Mouse (Mus musculus) ES-E14 (cell line): ENCODE results near the gene Dapl1. TPM values are rescaled to one million over a fixed set of nuclear protein-coding genes. Genes with fewer than 3 reads are reported as not detected.

Source experiments
- DNase-seq: peaks from one replicate; pipeline ENCODE4 v3.0.0-alpha.2; 2013; ENCODE audit warnings: low read depth, low spot score
- H3K27ac ChIP-seq: 2 replicates; pipeline ENCODE4 v1.5.1; 2012; ENCODE audit warnings: low read depth, mild to moderate bottlenecking, low read length, moderate library complexity, mixed read lengths; ENCODE audit not compliant: poor library complexity, insufficient read depth, severe bottlenecking
- H3K36me3 ChIP-seq: 2 replicates; pipeline ENCODE4 v1.6.1; 2012; ENCODE audit warnings: mild to moderate bottlenecking, low read length, moderate library complexity, mixed read lengths; ENCODE audit not compliant: control insufficient read depth, poor library complexity, insufficient read depth, severe bottlenecking
- H3K4me1 ChIP-seq, 2 experiments: fragments of 150-350 bp in 1 of 2; sonication (generic) in 1 of 2; 2 replicates each; pipeline ENCODE4 v1.6.1; 2012; ENCODE audit warnings: low read length in 2 of 2, mild to moderate bottlenecking in 1 of 2, mixed read lengths in 1 of 2; ENCODE audit not compliant: control insufficient read depth in 2 of 2, insufficient read depth in 2 of 2, poor library complexity in 1 of 2
- H3K4me3 ChIP-seq, 2 experiments: fragments of 150-350 bp in 1 of 2; sonication (generic) in 1 of 2; 2 replicates each; pipeline ENCODE4 v1.5.1; 2012; ENCODE audit warnings: low read length in 2 of 2, low read depth in 1 of 2, mild to moderate bottlenecking in 1 of 2, mixed read lengths in 1 of 2; ENCODE audit not compliant: insufficient read depth in 1 of 2, poor library complexity in 1 of 2, severe bottlenecking in 1 of 2
- H3K9ac ChIP-seq: 2 replicates; pipeline ENCODE4 v1.6.1; 2012; ENCODE audit warnings: low read depth, mild to moderate bottlenecking, low read length, mixed read lengths; ENCODE audit not compliant: poor library complexity, insufficient read depth, severe bottlenecking
- H3K9me3 ChIP-seq: fragments of 150-350 bp; sonication (generic); 2 replicates; pipeline ENCODE4 v1.6.1; 2012; ENCODE audit warnings: low read depth, mild to moderate bottlenecking, low read length; ENCODE audit not compliant: control insufficient read depth, insufficient read depth
- CHD2 ChIP-seq: IDR thresholded peaks from 2 replicates; pipeline ENCODE4 v1.6.1; 2014; ENCODE audit warnings: mild to moderate bottlenecking, low read depth, low read length, inconsistent platforms
- HCFC1 ChIP-seq: IDR thresholded peaks from 2 replicates; pipeline ENCODE4 v1.6.1; 2012; ENCODE audit warnings: low read length, inconsistent platforms, borderline replicate concordance; ENCODE audit not compliant: insufficient read depth
- MAFK ChIP-seq: IDR thresholded peaks from 2 replicates; pipeline ENCODE4 v1.6.1; 2014; ENCODE audit warnings: mild to moderate bottlenecking, low read depth, low read length, inconsistent platforms; ENCODE audit not compliant: insufficient read depth
- ZC3H11A ChIP-seq: IDR thresholded peaks from 2 replicates; pipeline ENCODE4 v1.6.1; 2012; ENCODE audit warnings: low read depth, mild to moderate bottlenecking, inconsistent platforms, low read length, borderline replicate concordance
- ZNF384 ChIP-seq: IDR thresholded peaks from 2 replicates; pipeline ENCODE4 v1.6.1; 2012; ENCODE audit warnings: low read depth, low read length, inconsistent platforms
- in situ Hi-C, 2 experiments: fragments of 600-800 bp; cut with MboI; formaldehyde crosslinking; loops; one replicate each; pipeline ENCODE4 v1.15.1; 2025; ENCODE audit warnings: low sequenced_read_pairs in 2 of 2, inconsistent platforms in 1 of 2; ENCODE audit not compliant: unreplicated experiment in 2 of 2
- total RNA-seq: library from RNA; depleted of rRNA; stranded (reverse); fragments of 300-350 nt; gene quantifications from 2 replicates; pipeline ENCODE4 v1.2.3, GENCODE M21; 2012

Gene Dapl1
- total RNA-seq, 1 experiment = not detected

DNA sequence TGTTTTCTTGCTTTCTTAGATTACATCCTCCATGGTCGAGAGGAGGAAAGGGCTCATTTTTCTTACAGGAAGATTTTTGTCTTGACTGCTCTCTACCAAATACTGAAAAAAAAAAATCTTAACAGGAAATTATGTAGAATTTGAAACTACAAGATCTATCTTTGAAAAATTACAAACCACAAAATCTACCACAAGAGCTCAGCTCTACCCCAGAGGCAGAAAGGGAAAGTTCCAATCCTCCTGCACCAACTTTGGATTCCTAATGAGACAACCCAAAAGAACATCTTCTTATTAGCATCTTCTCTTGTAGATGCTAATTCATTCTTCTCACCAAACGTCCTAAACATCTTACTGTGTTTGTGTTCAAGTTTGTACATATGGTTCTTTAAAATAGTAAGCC, 3.8 kb downstream of the Dapl1 start:
- DNase-seq = no peak
- in situ Hi-C loops = no loop called here
- no peak overlapping the region for H3K4me3 ChIP-seq
- no peaks in the 10 kb centered on the region for H3K9me3 ChIP-seq
- H3K36me3 ChIP-seq = no peaks in the 10 kb centered on the region
- H3K4me1 ChIP-seq = no peaks in the 10 kb centered on the region; a peak in 1 of 4 replicates
- TF ChIP-seq CHD2 = no peak
- H3K9ac ChIP-seq = no peak overlapping the region
- H3K27ac ChIP-seq = no peak overlapping the region

DNA sequence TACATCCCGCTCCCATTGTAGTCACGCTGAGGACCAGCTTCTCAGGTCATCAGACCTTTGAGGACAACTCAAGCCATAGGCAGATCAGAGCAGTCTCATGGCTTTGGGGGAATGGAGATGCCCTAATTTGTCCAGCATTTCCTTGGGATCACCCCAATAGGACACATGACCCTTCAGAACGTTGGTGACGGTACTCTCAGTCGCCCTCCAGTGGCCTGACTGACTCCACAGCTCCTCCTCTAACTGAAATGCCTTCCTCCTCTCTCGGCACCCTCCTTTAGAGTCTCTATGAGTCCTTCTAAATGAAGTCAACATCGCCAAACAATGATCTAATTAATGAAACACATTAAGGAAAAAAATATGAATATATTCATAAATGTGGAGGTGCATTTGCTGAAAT, 5.9 kb downstream of the Dapl1 start:
- Histone ChIP-seq H3K9me3 (no peaks in the 10 kb centered on the region), H3K27ac (no peak overlapping the region), H3K36me3 (no peaks in the 10 kb centered on the region), H3K9ac (no peak overlapping the region), H3K4me1 (no peaks in the 10 kb centered on the region), H3K4me3 (no peak overlapping the region)
- in situ Hi-C loops = no loop called here
- TF ChIP-seq HCFC1 (no peak), ZC3H11A (peak; percentile 37; the same call in 1 of the 2 replicates)
- DNase-seq = no peak

DNA sequence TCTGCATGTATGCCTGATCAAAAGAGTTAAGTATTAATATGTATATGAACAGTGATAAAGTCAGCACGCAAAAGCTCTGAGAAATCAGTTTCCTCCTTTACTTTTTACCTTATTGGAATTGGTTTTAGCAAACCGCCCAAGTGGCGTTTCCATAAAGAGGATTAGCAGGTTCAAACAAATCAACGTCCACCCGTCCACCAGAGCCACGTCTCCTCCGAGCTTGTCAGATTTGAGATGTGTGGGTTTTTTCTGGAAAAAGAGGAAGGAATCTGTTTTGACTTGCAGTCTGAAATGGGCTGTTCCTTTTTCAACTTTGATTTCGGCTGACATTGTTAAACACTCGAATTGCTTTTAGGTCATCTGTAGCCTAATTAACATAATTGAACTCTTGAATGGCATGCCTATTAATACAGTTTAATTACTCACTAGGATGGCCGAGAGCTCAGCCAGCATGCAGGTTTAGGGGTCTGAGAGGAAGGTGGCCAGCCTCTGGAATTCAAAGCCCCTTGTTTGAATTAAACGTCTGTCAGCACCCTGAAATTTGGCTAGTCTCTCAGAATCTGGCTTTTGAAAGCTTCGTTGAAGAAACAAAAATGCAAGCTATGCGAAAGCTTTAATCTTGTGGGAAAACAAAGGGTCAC, 9.1 kb downstream of the Dapl1 start:
- TF ChIP-seq CHD2 (no peak), MAFK (no peak), ZC3H11A (no peak)
- Histone ChIP-seq H3K4me3 (no peak overlapping the region), H3K9me3 (no peaks in the 10 kb centered on the region), H3K9ac (no peak overlapping the region), H3K27ac (no peak overlapping the region), H3K36me3 (no peaks in the 10 kb centered on the region), H3K4me1 (no peaks in the 10 kb centered on the region)
- no peak for DNase-seq
- in situ Hi-C loops = no loop called here

- Histone ChIP-seq H3K4me1 (no peaks in the 10 kb centered on the region), H3K36me3 (no peaks in the 10 kb centered on the region), H3K9me3 (no peaks in the 10 kb centered on the region), H3K27ac (no peak overlapping the region), H3K4me3 (no peak overlapping the region), H3K9ac (no peak overlapping the region)
- no peak for TF ChIP-seq CHD2
- no peak for TF ChIP-seq MAFK
- no peak for TF ChIP-seq HCFC1
- no peak for TF ChIP-seq ZNF384
- TF ChIP-seq ZC3H11A = no peak
- in situ Hi-C loops = no loop called here
- no peak for DNase-seq
Measured at GRCm38 (mm10) chr2:59499146-59499545, 14.7 kb downstream of the Dapl1 start.

- Histone ChIP-seq H3K4me3 (no peak overlapping the region), H3K9me3 (no peaks in the 10 kb centered on the region), H3K27ac (no peak overlapping the region), H3K9ac (no peak overlapping the region), H3K36me3 (no peaks in the 10 kb centered on the region), H3K4me1 (no peaks in the 10 kb centered on the region)
- no peak for DNase-seq
- TF ChIP-seq ZNF384 = no peak
- TF ChIP-seq ZC3H11A = no peak
- TF ChIP-seq CHD2 = no peak
- no peak for TF ChIP-seq MAFK
- no peak for TF ChIP-seq HCFC1
- in situ Hi-C loops = no loop called here
Measured at GRCm38 (mm10) chr2:59499717-59500116, 15.3 kb downstream of the Dapl1 start.
